Mouse (Mus musculus) left cerebral cortex, postnatal 10 days (tissue): ENCODE results near the gene Nfil3. TPM values are rescaled to one million over a fixed set of nuclear protein-coding genes. Genes with fewer than 3 reads are reported as not detected.

Experiments used
- DNase-seq, 2 experiments: peaks; one replicate each; pipeline ENCODE4 v3.0.0; 2021 to 2022; ENCODE audit warnings: low spot score in 2 of 2, mixed read lengths in 1 of 2; ENCODE audit errors: extremely low spot score in 1 of 2
- intact Hi-C: fragments of 180-260 bp; cut with DNase I; formaldehyde crosslinking; loops from one replicate; pipeline ENCODE4 v1.15.1; 2025
- total RNA-seq, 2 experiments: library from RNA; stranded (reverse); gene quantifications; 2 replicates each; pipeline ENCODE4 v1.2.3; 2021

The Nfil3 gene
- total RNA-seq, result 10 to 100 TPM; 11.4 to 12.1 TPM

DNA sequence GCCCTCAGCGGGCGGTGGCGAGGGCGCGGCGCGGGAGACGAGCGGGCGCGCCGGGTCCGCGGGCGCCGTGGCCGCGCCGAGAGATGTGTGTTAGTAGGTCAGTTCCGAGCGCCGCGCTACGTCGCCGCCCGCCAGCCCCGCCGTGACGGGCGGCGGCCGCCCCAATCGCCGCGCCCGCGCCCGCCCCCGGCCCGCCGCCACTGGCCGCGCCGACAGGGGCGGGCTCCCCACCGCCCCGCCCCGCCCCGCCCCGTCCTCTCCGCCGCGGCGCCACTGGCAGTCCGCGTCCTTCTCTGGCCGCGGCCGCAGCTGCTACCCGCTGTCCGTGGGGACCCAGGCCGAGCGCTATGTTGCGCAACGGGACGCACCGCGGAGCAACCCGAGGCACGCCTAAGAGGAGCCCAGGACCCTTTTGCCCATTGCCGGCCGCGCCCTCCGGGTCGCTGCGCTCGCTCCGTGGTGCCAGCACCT, at the start of gene Nfil3:
Nfil3 (minus strand) TSS at position 123 of the 471 bp plus-strand sequence.
- peak; percentile 62 to 89 for DNase-seq
- intact Hi-C loops, result loop anchor here (5.0 to 10.0 kb wide), 2 partner anchors 54 to 114 kb away; partner anchors contain the start of gene Auh

DNA sequence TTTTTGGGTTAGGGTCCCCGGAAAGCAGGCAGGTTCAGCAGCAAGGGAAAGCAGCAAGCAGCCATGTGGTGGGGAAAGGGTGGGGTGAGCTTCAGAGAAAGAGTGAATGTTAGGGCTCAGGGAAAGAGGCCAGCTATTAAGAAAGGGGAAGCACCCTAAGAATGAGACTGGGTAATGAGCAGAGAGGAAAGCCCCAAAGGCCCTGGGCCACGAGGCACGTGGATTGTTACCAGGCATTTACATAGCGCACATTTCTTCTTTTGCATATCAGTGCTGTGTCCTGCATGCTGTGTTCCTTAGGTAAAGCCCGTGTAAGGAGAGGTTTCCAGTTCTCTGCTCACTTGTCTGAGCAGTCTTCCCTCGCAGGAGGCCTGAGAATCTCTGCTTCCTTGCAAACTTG, 43.4 kb upstream of the Nfil3 start:
- DNase-seq, result no peak
- intact Hi-C loops, result no loop called here

DNA sequence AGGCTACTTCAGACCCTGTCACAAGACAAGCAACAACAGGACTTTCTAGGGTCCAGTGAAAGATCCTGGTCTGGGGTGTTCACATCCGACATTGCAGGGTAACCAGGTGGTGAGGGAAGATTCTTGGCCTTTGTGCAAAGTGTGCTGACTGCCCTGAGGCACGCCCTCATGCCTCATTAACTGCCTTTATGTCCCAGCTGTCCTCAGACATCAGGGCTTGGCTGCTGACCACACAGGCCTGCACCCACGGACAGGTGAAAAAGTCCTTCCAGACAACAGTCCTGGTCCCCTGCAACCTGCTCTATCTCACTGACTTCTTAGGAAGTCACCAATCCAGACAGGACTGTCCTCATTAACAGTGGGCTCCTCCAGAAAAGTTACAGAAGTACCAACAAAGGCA, 39.4 kb upstream of the Nfil3 start:
- intact Hi-C loops, result no loop called here
- DNase-seq, result no peak

DNA sequence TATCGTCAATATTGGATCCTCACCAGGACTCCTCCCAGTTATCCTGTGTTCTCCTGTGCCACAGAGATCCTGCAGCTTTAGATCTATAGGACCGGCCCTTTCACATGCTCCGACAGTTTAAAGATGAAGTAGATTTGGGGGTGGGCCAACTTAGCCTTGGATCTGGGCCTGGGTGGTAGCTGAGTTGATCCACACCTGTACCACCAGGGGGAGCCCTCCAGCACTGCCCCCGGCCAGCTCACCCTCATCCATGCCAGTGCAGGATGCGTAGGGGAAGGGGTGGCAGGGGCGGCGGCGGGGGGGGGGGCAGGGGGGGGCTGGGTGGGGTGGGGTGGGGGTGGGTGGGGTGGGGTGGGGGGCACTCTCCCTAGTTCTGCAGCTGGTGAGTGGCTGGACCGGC, 38.7 kb upstream of the Nfil3 start:
- peak in 1 of 2 experiments; percentile 31 for DNase-seq
- intact Hi-C loops, result no loop called here

DNA sequence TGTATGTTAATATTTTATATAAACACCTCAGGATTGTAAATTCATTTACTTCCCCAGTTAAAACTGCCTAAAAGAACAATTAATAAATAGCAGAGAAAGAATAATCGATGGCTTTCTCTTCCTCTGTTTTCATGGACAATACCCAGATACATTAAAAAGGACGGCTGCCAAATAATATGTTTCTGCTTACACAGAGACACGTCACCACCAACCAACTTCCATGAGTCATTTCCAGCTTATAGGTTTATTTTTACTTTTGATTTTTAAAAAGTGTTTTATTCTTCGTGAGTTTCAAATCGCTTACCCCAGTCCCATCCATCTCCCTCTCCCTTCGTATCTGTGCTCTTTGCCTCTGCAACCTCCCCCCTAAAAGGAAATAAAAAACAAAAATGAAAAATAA, 38.1 kb upstream of the Nfil3 start:
- intact Hi-C loops, result no loop called here
- DNase-seq, result no peak

DNA sequence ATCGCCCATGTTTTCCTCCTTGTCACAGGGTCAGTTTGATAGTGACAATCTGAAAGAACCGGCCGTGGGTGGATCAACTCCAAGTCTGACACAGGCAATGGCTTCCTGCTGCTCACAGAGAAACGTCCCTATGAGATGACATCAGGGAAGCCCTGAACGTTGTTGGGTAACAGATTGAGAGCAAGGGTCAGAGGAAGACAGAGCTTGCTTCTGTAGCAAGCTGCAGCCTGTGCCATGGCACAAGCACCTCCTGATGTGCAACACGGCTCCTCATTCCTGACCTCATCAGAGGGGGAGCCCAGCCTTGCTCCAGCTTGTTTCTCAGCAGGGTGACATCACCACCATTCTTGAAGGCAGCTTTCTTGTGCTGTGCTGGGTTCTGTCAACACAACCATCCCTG, 37.1 kb upstream of the Nfil3 start:
- no peak for DNase-seq
- intact Hi-C loops, result no loop called here

DNA sequence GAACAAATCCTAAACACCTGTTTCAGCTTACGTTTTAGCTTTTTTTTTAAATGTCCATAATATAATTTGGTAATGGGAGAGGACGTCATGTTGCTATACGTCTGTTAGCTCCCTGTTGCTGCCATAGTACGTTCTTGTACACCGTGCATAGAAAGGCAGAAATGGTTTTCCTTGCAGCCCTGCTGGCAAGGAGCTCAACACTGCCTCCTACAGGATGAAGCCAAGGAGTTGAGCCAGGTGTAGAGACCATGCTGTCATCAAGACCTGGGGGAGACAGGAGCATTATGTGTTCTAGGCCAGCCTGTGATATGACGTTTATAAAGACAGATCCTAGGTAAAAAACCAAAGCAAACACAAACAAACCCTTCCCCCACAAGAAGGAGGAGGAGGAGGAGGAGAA, 36.2 kb upstream of the Nfil3 start:
- intact Hi-C loops, result no loop called here
- no peak for DNase-seq

DNA sequence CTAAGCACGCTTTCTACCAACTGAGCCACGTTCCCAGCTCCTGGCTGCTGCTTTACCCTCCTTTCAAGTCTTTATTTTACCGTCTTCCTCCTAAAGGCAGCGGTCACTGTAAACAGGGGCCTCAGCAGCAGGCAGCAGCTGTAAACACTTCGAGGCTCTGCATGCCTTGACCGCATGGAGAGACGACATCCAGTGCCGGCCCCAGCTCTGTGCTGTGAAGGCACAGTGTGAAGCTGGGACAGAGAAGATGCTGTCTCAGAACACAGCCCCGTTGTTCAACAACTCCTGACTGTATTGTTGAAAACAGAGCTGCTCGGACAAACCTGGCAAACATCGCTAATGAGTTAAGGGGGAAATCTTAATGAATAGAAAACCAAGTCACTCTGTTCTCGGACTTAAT, 30.6 kb upstream of the Nfil3 start:
- peak; percentile 29 to 37 for DNase-seq
- intact Hi-C loops, result no loop called here

DNA sequence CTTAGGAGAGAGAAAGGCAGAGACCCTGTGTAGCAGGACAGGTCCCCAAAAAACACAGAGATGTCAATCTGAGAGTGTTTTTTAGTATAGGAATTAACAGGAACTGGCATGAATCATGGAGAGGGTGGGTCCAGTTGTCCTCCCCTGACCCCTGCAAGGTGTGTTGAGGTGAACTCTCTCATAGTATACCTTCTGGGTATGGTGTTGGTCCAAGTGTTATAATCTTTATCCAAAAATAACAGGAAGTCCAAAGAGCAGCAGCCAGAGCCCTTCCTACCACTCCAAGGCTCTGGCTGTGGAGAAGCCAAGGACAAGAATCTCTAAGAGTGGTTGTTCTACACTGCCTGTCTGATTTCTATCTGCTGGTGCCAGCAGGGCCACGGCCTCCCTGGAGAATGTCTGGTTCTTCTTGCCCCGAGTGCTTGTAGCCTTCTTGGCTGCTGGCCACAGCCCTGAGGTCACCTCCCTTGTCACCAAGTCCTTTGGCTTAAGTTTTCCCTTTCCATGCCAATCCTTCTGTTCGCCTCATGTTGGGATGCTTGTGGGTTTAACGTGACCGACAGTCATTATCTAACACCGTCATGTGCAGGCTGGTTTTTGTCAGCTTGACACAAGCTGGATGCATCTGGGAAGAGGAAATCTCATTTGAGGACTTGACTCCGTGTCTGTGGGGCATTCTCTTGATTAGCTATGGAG, 27.8 kb upstream of the Nfil3 start:
- intact Hi-C loops, result no loop called here

DNA sequence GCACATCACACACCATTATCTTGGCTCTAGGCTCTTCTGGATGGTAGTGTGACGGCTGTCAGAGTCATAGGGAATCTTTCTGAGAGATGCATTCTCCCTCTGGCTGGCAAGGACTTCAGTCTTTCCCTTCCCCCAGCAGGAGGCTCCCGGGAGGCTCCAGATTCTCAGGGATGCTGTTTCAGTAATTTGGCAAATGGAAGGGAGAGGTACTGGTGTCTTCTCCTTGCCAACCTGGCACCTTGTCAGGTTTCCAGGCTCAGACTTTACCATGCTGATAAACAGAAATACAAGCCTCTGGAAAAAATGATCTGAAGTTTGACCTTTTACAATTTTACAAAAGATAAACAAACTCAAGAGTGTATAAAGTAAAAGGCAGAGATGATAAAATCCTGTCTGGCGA, 26.9 kb upstream of the Nfil3 start:
- intact Hi-C loops, result no loop called here
- DNase-seq, result no peak

More for the DNA sequence above, 27.8 kb upstream of the Nfil3 start:
- peak in 1 of 2 experiments; percentile 64 for DNase-seq

DNA sequence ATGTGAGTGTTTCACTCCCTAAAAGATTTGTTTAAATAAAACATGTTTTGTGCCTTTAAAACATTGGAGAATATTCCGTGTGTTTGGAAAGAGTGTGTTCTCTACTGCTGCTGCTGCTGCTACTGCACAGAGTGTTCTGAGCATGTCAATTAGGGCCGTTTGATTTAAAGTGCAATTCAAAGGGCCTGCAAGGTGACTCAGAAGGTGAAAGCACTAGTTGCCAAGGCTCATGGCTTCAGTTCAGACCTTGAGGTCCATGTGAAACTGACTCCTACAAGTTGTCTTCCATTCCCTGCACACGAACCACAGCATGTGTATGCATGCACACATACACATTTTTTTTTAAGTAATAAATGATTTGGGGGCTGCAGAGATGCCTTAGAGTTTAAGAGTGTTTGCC, 22.4 kb upstream of the Nfil3 start:
- no peak for DNase-seq
- intact Hi-C loops, result no loop called here

DNA sequence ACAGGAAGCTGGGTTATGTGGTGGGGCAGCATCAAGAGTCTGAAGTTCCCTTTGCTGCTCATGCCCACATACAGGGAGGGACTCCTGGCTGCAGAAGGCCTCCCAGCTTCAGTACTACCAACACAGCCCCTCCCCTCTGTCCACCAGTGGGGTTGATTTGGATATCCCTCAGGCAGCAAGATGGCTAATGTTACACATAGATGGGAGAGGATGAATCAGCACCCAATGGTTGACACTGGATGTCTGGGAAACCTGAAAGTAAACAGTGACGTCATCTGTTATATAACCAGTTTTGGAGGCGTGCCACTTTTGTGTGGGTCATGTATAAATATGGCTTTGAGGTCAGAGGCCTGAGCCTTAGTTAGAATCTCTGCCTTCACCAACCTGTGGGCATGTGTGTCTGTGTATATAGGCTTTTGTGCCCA, 20.6 kb upstream of the Nfil3 start:
- intact Hi-C loops, result no loop called here

DNA sequence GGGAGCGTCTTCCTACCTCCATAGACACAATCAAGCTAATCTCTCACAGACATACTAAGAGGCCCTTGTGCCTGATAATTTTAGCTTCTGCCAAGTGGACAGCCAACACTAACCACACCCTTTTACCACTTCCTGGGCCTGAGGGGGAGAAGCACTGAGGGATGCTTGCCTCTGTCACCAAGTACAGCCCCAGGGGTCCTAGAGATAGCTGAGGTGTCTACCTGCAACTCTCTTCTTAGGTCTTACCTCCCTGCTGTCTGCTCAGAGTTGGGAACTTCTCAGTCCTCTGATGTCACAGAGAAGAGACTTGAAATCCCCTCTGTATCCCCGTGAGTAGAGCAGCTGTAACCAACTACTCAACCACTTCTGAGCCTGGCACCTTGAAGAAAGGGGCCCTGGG, 19.6 kb upstream of the Nfil3 start:
- intact Hi-C loops, result no loop called here
- DNase-seq, result no peak

More for the DNA sequence above, 20.6 kb upstream of the Nfil3 start:
- DNase-seq, result no peak

DNA sequence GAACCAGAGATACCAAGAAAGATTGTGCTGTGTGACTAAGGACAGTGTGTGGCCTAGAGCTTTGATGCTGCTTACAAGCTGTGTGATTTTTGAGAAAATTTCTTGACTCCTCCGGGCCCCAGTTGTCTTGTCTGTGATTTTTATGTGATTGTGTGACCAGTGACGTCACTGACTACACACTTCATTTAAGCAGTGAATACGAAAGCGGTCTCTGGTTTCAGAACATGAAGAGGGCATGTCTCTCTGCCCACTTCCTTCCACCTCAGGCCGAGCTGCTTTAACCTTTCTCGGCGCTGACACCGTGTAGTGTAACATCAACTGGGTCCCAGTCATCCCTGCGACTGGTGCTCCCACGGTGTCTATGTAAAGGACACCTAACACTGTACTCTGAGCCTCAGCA, 17.7 kb upstream of the Nfil3 start:
- intact Hi-C loops, result no loop called here
- DNase-seq, result no peak

DNA sequence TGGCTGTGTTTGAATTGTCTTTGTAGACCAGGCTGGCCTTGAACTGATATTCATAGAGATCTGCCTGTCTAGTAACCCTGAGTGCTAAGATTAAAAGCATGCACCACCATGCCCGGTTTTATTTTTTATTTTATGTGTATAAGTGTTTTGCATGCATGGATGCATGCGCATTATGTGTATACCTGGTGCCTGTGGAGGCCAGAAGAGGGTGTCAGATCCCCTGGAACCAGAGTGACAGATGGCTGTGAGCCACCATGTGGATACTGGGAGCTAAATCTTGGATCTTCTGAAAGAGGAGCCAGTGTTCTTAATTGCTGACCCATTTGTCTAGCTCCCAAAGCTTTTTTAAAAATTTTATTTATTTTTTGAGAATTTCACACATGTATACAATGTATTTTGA, 16.9 kb upstream of the Nfil3 start:
- intact Hi-C loops, result no loop called here
- DNase-seq, result no peak

DNA sequence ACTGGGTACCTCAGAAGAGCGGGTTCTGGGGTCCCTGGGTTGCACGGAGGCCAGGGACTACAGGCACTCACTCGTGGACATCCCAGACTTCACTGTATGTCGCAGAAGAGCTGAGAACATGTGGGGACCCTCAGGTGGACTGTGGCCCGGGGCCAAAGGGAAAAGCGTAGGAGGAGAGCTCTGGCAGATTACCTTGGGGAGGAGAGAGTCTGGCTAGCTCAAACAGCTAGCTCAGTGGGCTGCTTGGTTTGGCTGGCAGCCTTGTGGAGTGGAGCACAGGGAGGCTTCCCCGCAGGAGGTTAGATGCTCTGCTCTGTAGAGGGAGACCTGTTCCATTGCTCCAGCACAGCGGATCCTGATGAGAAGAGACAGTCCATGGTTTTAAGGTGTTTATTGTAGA, 15.3 kb upstream of the Nfil3 start:
- intact Hi-C loops, result no loop called here
- DNase-seq, result no peak

DNA sequence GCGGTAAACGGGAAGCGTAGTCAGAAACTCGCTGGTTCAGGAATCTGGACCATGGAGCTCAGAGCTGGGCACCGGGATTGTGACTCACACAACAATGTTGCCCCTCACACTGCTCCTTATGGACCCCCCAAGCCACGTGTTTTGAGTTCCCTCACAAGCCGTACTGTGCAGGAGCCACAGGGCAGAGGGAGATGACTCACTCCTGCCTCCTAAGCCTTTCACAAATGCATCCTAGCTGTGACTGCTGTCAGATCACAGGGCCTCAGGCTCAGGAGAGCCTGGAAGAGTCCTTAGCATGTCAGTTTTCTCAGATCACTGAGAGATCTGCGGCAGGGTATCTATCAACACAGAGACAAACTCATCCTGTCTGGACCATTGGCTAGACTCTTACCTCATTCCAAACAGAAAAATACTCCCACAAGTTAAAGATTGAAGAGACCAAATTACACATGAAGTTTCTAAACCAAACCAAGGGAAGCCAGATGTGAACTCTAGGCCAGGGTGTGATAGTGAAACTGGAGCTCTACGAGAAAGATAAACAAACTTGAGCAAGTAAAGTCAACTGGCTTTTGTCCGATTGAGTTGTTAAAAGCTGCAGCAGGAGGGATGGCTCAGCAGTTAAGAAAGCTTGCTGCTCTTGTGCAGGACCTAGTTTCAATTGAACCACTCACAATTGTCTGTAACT, 13.5 kb upstream of the Nfil3 start:
- intact Hi-C loops, result no loop called here
- no peak for DNase-seq

DNA sequence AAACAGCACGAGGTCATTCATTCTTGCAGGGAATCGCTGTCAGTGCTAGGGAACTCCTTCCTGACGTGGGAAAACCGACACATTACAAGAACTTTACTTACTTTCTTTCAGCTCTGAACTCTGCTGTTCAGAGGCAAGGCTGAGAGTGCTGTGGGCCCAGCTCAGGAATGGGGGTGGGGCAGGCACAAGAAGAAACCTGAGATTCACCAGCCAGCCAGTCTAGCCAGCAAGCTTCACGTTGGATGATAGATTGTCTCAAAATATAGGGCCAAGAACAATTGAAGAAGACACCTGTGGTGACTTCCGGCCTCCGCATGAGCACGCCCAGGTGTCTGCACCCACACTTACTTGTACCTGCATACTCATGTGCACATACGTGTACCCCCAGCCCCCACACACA, 9.3 kb upstream of the Nfil3 start:
- intact Hi-C loops, result no loop called here
- no peak for DNase-seq

DNA sequence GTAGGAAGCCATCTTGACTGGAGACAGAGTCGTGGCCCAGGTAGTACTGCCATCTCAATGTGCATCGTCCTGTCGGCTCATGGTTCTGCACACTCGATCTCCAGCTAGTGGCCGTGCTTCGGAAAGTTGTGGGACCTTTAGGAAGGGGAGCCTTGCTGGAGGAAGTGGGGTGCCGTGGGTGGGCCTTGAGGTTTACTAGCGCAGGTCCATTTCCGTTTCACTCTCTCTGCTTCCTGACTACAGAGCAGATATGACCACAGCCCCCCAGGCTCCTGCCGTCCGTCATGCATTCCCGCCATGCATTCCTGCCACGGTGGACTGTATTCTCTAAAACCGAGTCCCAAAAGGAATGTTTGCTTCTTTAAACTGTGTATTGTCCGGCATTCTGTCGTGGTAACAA, 8.1 kb upstream of the Nfil3 start:
- intact Hi-C loops, result loop anchor here (10.0 kb wide), 1 partner anchor 106 kb away; no protein-coding TSS in a partner anchor

DNA sequence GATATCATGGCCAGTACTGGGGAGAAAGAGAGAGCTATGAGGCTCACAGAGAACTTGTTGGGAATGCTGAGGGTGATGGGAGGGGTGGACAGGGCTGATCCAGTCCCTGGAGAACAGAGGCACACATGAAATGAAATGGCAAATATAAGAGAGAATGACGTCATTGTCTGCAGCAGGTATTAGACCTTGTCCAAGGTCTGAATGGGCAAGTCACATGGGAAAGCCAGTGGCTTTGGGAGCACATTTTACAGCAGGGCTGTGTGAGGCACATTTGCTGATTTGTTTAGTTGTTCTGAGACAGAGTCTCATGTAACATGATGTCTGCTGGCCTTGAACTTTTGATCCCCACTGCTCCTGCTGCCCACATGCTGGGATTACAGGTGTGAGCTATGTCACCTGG, 7.0 kb upstream of the Nfil3 start:
- intact Hi-C loops, result loop anchor here (10.0 kb wide), 1 partner anchor 107 kb away; no protein-coding TSS in a partner anchor
- DNase-seq, result no peak

More for the DNA sequence above, 8.1 kb upstream of the Nfil3 start:
- DNase-seq, result no peak
